Mouse (Mus musculus) c-Kit-positive CD71-positive TER-119-positive erythroid progenitor cells, embryonic 14.5 days (primary cell): ENCODE data around the gene Cog5.

Experiments
- DNase-seq: peaks from one replicate; pipeline ENCODE4 v3.0.0-alpha.2; 2013; ENCODE audit warnings: low spot score

Cog5 gene

DNA sequence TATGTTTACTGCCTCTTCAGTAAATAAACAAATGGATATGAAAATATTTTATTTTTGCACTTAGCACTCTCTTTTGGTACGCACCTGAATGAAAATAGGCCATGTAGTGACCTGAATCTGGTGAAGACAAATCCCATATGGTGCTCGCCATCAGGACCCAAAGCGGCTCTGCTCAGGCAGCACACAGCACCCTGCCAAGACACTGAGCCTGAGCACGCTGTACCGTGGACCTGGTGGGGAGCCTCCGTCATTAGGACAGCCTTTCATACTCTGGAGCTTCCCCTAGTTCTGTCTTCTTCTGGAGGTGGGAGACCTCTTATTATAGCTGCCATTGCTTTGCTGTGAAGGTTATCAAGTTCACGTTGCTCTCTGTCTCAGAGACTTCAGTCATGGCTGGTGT is 238.1 kb downstream of the Cog5 start:
- no peak for DNase-seq

DNA sequence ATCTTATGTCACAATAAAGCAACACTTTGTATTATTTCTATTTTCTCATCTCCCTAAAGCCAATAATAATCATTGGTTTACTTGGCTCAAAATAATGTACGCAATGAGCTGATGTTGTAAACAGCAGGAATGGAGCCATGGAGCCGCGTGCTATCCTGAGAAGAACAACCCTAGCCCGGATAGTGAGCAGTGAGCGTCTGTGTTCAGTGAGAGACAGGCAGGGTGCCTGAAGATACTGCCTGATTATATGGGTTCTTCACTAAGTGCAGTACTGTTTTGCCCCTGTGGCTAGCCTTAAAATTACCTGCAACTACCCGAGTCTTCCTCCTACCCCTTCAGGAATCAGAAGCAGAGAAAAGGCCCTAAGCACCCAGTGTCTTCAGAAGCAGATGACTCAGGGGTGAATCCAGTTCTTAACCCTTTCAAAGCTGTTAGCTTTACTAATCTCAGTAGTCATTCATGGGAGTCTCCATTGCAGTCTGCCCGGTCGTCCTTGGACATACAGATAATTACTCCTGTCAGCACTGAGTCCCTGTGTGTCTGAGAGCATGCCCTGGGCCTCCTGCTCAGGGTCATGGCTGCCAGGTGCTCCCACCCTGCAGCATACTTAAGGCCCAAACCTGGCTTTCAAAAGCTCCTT is 240.5 kb downstream of the Cog5 start:
- no peak for DNase-seq

DNA sequence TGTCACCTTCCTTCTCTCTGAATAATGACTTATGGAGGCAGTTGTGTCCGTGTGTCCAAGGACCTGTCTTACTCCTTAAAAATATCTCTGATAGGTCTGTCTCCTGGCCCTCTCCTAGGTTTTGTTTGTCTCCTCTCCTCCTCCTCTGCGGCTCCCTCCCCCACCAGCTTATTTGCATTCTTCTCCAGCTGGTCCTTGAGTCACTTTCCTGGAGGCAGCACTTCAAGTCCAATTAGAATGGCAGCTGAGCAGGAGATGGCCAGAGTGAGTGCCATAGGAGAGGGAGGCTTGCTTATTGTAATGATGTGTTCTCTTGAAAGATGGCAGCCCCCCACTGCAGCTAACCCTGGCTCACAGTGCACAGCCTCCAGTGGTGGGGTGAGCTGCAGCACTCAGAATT is 241.2 kb downstream of the Cog5 start:
- no peak for DNase-seq

DNA sequence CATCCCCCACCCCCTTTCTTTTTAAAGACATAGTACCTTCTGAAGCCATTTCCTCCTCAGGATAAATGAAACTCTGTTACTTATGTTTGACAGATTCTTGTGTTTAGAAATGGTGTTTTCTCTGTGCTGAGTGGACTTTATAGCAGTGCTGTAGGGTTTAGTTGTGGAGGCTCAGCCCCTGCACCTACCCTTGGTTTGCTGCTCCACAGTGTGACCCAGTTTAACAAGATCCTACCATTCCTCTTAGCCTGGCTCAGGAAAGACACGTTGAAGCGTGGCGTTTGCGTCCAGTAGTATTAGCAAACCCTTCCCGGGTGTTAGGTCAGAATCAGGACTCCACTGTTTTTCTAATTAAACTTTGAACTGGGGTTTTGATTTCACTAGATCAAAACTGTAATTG is 241.6 kb downstream of the Cog5 start:
- no peak for DNase-seq

DNA sequence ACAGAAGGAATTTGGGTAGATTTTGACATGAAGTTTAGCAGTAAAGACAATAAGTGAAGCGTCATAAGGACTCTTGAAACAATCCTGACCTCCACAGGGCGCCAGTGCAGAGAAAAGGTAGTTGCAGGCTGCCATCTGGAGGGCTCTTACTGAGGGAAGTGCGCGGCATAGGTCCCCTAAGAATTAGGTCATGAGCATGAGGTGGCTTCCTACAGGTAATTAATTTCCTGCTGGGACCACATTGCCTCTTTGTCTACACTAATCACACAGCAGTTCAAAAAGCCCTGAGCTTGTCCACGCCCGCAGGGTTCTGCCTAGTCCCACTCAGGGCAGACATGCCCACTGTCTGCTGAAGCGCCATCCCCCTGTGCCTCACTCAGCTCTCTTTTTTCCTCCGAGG is 242.3 kb downstream of the Cog5 start:
- DNase-seq = no peak

DNA sequence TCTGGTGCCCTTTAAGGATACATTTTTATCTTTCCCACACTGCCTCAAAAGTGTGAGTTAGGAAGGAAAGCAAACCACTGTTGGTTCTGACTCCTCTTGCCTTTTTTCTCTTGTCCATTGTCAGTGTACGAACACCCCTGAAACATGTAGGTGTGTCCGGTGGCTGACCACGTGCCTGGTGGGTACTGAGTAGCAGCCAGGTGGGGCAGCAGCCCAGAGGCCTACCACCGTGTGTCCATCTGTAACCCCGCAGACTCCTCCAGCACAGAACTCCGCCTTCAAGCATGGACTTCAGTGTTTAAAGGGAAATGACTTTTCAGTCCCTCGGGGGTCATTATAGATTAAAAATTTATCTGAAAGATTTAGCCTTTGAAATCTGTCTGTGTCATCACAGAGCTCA is 242.8 kb downstream of the Cog5 start:
- DNase-seq = no peak

DNA sequence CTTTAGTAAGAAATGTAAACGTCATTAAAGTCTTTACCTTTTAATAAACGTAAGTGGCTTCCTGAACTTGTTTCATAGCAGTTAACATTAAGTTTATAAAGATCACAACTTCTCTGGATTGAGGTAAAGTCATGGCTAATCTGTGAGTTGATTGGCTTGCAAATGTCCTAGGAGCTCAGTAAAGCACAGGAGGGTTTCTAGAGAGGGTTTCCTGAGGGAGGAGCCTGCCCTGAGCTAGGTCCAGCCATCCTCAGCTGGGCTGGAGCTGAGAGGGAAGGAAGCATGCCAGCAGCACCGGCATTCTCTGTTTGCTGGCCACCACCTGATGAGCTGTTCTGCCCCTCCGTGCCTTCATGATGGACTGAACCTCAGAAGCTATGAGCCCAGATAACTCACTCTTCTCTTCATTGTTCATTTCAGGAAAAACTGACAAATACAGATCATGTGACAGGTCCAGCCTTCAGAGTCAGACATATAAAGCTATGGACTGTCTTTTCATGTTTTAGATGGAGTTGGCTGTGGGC is 245.8 kb downstream of the Cog5 start:
- DNase-seq = no peak

DNA sequence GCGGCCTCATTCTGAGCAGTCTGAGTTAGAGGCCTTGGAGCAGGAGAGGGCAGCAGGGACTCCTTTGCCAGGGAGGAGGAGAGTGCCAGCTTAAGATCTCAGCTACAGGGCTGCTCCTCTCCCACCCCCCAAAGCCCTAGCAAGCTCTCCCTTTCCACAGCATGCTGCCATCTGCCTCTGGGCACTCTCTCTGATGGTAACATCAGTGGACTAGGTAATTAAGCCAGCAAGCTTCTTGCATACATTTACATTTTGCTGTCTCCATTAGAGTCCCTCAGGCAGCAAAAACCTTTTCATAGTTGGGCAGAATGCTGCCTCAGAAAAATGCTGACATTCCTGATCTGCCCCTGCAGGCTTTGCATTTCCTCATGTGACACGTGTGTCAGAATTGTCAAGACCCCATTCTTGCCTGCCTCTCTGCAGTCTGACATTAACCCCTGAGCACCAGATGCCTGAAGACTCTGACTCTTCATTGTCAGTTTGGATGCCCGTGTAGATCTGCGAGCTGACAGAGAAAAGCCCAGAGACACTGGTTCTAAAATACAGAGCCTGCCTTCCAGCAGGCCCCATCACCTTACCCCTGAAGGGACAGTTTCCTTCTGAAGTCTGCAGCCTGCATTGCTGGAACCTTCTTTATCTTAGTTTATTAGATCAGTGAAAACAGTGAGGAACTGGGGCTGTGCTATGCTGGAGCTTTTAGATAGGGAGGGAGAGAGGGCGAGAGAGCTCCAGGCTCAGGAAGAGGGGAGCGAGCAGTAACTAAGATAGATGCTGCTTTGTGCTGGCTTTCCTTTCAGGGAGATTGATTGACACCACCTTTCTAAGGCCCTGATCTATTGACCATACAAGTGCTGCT is 251.3 kb downstream of the Cog5 start:
- peak; percentile 16 for DNase-seq

DNA sequence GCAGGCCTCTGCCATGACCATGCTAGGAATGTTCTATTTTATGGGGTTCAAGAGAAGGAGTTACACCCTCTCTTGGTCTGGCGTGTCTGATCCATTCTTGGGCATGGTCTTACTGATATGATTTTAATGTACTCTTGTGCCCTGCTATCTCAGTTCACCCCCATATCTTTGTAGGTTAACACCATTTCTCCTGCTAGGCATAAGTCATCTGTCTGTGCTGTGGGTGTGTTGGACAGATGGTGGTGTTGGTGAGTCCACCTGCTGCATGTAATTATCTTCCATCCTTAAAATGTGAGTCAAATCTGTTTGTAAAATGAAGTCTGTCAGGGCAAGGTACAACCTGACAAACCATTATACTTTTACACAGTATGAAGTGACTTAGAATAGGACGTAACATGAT is 252.8 kb downstream of the Cog5 start:
- DNase-seq = peak; percentile 5

DNA sequence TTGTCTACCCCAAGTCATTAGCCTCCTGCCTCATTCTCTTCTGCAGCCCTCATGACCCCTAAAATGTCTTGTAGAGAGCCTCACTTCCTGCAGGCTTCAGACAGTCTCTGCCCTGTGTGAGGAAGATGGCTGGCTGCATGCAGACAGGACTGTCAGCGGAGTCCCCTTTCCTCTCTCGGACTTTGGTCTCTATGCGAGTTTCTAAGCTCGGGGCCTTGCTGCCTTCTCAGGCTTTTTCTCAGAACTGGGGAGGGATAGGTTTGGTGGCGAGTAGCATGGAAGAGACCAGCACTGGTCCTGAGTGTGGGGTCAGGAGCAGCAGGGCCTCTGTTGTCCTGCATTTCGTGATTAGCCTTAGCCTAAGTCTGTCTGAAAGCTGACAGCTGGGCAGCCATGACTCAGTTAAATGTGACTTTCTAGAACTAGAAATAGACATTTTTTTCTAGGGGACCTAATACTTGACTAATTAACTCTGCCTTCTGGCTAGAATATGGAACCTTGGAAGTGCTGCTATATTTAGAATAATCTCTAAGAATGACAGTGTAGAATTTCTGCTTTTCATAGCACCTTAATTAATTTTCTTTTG is 258.4 kb downstream of the Cog5 start:
- DNase-seq = no peak

DNA sequence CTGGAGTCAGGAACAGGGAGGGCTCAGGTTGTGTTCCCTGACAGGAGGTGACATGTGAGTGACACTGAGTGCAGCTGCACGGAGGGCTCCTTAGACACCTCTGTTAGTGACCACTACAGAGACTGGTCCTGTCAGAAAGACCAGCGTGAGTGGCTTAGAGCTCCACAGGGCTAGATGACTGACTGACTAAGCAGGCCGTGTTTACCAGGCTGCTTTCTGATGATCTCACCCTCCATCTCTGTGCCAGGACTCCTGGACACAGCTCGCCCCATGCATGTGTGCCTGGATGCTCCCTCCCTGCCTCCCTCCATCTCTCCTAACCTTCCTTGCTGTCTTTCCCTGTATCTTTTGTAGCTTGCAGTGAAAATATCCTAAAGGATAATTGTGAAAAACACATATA is 258.9 kb downstream of the Cog5 start:
- no peak for DNase-seq

DNA sequence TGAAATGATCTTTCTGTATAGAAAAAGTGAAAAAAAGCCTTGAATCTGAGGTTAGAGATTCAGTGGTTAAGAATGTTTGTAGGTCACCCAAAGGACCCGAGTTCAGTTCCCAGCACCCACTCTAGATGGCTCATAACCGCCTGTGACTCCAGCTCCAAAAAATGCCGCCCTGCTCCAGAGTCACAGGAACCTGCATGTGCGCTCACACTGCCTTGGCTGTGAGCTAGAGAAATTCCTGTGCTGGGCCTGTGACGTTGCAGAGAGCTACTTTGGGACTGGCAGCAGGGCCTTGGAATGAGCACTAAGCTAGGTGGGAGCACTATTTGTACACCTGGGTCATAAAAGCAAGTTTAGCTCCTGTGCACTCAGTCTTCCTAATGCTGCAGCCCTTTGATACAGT is 262.0 kb downstream of the Cog5 start:
- DNase-seq = no peak

DNA sequence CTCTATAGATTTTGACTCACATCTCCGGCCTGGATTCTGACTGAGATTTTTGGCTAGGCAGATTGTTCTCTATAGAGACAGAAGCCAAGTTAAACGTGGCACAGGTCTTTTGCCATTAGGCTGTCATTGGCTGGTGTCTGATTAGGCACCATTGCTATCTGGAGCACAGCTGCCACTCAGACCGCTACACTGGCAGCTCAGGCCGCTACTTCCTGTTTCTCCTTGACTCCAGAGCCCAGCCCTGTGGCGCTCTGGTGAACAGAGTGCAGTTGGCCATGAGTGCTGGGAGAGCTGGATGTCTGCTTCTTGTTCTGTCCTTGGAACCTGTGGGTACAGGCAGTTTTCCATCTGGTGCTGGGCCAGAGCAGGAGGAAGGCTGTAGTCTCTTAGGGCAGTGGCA is 262.6 kb downstream of the Cog5 start:
- DNase-seq = peak; percentile 8

DNA sequence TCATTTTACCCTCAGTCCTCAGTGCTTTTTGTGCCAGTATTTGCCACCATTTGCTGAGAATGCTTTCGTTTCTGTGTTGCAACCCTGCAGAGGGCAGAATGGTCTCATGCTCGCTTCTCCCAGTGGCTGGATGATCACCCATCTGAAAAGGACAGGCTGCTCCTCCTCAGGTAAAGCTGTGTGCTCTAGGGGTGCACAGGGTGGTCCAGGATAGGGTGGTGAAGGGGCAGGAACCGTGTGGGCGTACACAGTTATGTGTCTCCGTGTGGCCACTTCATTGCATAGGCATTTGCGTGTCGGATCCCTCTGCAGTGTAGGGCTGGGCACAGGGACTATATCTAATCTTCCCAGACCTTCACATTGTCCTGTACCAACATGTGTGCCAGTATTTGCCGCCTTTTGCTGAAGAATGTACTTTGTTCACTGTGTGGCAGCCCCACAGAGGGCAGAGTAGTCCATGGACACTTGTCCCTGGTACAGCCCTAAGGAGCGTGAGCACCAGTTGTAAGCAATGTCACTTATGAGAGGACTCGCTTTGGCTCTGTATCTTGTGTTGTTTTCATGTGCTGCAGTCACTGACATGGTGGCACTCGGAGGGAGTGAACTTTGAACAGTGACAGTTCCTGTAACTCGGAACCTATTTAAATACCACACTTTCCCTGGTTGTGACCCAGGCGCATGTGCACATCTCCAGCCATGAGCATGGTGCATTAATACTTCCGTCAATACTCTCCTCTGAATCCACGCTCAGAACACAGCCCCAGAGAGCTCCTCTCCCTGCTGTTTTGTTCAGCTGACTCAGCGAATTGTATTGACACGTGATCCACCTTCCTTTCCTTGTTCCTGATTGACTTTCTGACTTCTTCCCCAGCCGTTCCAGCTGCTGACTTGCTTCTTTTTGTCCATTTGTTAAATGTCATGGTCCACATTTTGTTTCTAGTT is 266.1 kb downstream of the Cog5 start:
- no peak for DNase-seq

DNA sequence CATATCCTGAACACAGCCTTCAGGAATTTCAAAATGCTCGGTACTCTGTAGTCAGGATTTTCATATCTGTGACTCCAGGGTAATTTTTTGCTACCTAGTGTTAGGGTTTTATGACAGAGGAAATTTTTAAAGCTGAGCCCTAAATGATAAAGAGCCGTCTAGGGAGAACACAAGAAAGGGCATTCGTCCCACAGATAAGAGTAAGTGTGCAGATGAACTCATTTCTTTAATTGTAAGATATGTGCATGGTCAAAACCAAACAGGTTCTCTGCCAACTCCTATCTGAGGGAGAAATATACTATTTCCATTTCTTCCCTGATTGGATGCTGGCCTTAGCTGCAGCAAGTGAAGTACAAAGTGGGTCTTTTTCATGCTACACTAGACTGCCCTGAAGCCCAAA is 269.5 kb downstream of the Cog5 start:
- DNase-seq = no peak

DNA sequence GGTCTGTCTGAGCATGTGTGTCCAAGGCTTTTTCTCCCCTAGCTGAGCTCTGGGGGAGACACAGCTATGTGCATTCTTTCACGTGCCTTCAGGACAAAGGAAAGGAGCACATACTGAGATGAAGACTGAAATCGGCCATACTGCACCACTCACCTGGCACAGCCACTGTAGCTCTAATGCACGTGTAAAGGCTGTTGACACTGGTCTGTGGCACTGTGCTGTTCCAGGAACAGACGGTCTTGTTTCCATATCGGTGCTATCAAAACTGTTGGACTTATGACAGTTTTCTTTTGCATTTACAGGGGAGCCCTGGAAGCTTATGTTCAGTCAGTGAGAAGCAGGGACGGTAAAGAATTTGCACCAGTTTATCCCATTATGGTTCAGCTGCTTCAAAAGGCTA is 270.7 kb downstream of the Cog5 start:
- no peak for DNase-seq

DNA sequence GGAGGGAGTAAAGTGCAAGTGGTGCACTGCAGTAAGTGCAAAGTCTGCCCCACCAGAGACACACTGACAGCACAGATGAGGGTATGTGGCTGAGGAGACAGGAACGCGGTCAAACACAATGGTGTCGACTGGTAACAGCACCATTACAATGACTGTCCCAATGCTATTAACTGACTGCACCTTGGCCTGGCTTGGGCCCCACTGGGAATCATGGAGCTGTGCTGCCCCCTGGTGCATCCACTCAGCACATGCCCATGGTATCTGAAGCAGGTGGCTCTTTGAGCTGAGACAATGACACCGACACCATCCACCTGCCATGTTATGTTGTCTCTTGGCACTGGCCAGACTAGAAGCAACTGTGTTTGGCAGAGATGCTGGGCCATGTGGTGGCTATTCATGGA is 272.0 kb downstream of the Cog5 start:
- DNase-seq = peak; percentile 51

DNA sequence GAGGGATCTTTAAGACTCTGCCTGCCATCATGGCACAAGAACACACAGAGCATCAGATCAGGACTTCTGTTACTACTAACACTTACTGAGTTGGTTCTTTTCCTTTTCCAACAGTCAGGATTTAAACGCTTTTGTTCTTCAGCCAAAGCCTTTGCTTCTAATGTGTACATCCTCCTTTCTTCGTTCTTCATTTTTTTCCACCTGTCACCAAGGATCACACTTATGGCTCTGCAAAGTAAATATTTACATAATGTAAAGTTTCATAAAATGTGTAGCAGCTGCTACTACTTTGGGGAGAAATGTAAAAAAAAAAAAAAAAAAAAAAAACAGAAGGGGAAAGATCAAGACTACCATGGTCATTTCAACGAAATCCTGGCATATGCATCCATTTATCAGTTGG is 273.8 kb downstream of the Cog5 start:
- no peak for DNase-seq

DNA sequence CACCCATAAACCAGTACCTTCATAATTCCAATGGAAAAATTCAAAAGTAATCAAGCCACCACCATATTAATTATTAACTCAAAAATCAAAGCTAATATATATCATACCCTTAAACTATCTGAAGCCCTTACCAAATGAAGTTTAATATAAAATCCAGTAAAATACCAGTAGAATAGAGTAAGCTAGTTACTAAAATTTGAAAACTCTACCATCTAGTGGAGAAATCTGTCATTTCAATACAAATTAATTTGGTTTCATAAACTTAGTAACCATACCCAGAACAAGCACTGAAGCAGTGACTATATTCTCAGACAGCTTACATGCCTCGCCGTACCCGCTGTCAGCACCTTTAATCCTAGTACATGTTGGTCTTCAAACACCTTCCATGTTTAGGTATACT is 277.1 kb downstream of the Cog5 start:
- no peak for DNase-seq

DNA sequence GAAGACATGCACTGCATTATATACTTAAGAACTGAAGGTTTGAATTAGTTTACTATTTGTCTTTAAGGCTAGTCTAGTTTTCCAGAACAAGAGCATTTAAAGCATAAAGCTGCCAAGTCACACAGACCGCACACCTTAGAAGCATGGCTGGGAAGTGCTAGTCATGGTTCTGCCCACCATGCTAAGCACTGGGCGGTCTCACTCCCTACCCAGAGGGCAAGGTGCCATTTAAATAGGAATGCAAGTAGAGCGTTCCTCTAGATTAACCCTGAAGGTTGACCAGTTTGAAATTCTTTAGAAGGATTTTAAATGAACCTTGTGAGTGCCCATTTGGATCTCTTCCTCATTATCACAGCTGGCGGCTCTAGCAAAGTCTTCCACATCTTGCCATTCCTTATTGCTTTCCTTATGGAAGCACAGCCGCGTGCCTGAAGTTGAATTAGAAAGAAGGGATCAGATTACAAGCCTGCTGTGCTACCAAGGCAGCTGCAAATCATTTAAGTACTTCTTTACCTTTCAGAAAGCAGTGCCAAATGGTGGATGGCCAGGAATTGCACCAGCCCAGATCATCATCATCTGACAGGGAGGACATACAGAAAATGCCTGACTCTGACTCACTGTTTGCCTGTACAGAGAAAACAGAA is 282.1 kb downstream of the Cog5 start:
- no peak for DNase-seq

DNA sequence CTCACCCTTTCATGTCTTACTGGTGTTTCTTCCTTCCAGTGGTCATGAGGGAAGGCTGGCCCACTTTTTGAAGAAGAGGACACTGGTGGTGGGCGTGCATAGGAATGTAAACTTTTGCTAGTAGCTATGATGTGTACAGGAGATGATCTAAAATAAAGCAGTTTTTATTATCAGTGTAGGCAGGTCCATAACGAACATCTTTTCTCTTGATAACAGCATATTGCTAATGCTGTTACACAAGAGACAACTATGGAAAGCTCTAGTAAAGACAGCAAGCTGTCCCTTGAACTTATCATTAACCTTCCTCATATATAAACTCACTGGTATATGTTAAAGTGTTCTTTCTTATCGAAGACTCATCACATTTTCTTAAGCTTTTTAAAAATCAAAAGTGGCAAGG is 282.9 kb downstream of the Cog5 start:
- DNase-seq = no peak
